Mouse (Mus musculus): ENCODE results near the gene Zfp119b. TPM values are rescaled to one million over a fixed set of nuclear protein-coding genes. Genes with fewer than 3 reads are reported as not detected.

Zfp119b gene
- total and polyA plus RNA-seq, 3 experiments: 1.1 to 2.0 TPM; not detected in 1

GRCm38 (mm10) chr17:55964496-55964895, 15.2 kb upstream of the Zfp119b start:
- Histone ChIP-seq H3K9ac (ENCODE audit: control insufficient read depth, low read depth, low read length, poor library complexity, severe bottlenecking) (no peak overlapping the region), H3K27ac (ENCODE audit: control insufficient read depth, low read depth, low read length) (no peak overlapping the region), H3K27me3 (ENCODE audit: control insufficient read depth in 1 of 2, insufficient read depth in 2 of 2, low read length in 2 of 2) (no peaks in the 10 kb centered on the region), H3K79me2 (ENCODE audit: control insufficient read depth, insufficient read depth, low read length, poor library complexity) (peaks cover 9% of the 10 kb centered on the region), H3K9me3 (replicated peaks; ENCODE audit: insufficient read depth, low read length) (no peaks in the 10 kb centered on the region), H3K36me3 (ENCODE audit: control insufficient read depth in 1 of 2, insufficient read depth in 2 of 2, low read length in 2 of 2) (peaks cover 0 to 5% of the 10 kb centered on the region in 2 experiments; a peak in 2 of 4 replicates), H3K4me3 (ENCODE audit: control insufficient read depth in 1 of 2, insufficient read depth in 1 of 2, low read depth in 2 of 2, low read length in 2 of 2) (no peak overlapping the region), H3K4me1 (ENCODE audit: control insufficient read depth in 1 of 2, insufficient read depth in 2 of 2, low read length in 2 of 2) (peaks cover 2 to 9% of the 10 kb centered on the region in 2 experiments; a peak in 1 of 4 replicates)
- TF ChIP-seq ZNF384 (IDR thresholded peaks at IDR 0.05; ENCODE audit: low read depth, low read length): no peak
- no peak for TF ChIP-seq UBTF (IDR thresholded peaks at IDR 0.05; ENCODE audit: borderline replicate concordance, insufficient read depth, low read depth, low read length)
- TF ChIP-seq JUND (IDR thresholded peaks at IDR 0.05; ENCODE audit: low read depth, low read length): no peak
- TF ChIP-seq TCF12 (IDR thresholded peaks at IDR 0.05; ENCODE audit: low read depth, low read length): no peak
- no peak for TF ChIP-seq TAL1 (IDR thresholded peaks at IDR 0.05; ENCODE audit: low read length)
- no peak for TF ChIP-seq KAT2A (conservative IDR thresholded peaks at IDR 0.05; ENCODE audit: low read depth, low read length)
- TF ChIP-seq MXI1 (IDR thresholded peaks at IDR 0.05; ENCODE audit: low read depth, low read length): no peak
- no peak for TF ChIP-seq TBP (IDR thresholded peaks at IDR 0.05; ENCODE audit: low read depth, low read length)
- TF ChIP-seq E2F4 (IDR thresholded peaks at IDR 0.05; ENCODE audit: borderline replicate concordance, low read depth, low read length): no peak
- no peak for TF ChIP-seq SIN3A (IDR thresholded peaks at IDR 0.05; ENCODE audit: low read length)
- TF ChIP-seq MEF2A (IDR thresholded peaks at IDR 0.05; ENCODE audit: extremely low read depth, insufficient replicate concordance, low read depth, low read length, poor library complexity, severe bottlenecking): no peak
- no peak for TF ChIP-seq MAFK (IDR thresholded peaks at IDR 0.05; ENCODE audit: borderline replicate concordance, low read depth, low read length)
- TF ChIP-seq MYC (IDR thresholded peaks at IDR 0.05; ENCODE audit: low read depth, low read length): no peak
- no peak for DNase-seq (ENCODE audit: low read depth, low spot score)

GRCm38 (mm10) chr17:55963171-55963570, 13.9 kb upstream of the Zfp119b start:
- no peak overlapping the region for H3K27ac ChIP-seq (ENCODE audit: control insufficient read depth, low read depth, low read length)
- H3K4me1 ChIP-seq (ENCODE audit: control insufficient read depth in 1 of 2, insufficient read depth in 2 of 2, low read length in 2 of 2): peaks cover 2 to 9% of the 10 kb centered on the region in 2 experiments; a peak in 1 of 4 replicates

More at GRCm38 (mm10) chr17:55963171-55963570, 13.9 kb upstream of the Zfp119b start:
- Histone ChIP-seq H3K36me3 (ENCODE audit: control insufficient read depth in 1 of 2, insufficient read depth in 2 of 2, low read length in 2 of 2) (peaks cover 0 to 5% of the 10 kb centered on the region in 2 experiments; a peak in 2 of 4 replicates), H3K9ac (ENCODE audit: control insufficient read depth, low read depth, low read length, poor library complexity, severe bottlenecking) (no peak overlapping the region), H3K27me3 (ENCODE audit: control insufficient read depth in 1 of 2, insufficient read depth in 2 of 2, low read length in 2 of 2) (no peaks in the 10 kb centered on the region), H3K9me3 (replicated peaks; ENCODE audit: insufficient read depth, low read length) (no peaks in the 10 kb centered on the region), H3K79me2 (ENCODE audit: control insufficient read depth, insufficient read depth, low read length, poor library complexity) (peaks cover 10% of the 10 kb centered on the region), H3K4me3 (ENCODE audit: control insufficient read depth in 1 of 2, insufficient read depth in 1 of 2, low read depth in 2 of 2, low read length in 2 of 2) (no peak overlapping the region)
- DNase-seq (ENCODE audit: low read depth, low spot score): no peak
- no peak for TF ChIP-seq NELFE (IDR thresholded peaks at IDR 0.05; ENCODE audit: low read depth, low read length)
- TF ChIP-seq USF1 (IDR thresholded peaks at IDR 0.05; ENCODE audit: low read depth, low read length): no peak
- no peak for TF ChIP-seq UBTF (IDR thresholded peaks at IDR 0.05; ENCODE audit: borderline replicate concordance, insufficient read depth, low read depth, low read length)
- no peak for TF ChIP-seq MAZ (IDR thresholded peaks at IDR 0.05; ENCODE audit: low read depth, low read length)
- no peak for TF ChIP-seq ETS1 (IDR thresholded peaks at IDR 0.05; ENCODE audit: low read depth, low read length)
- TF ChIP-seq ZKSCAN1 (IDR thresholded peaks at IDR 0.05; ENCODE audit: low read depth, low read length): no peak

Measured in MEL (cell line).